Mouse (Mus musculus) heart, postnatal 0 days (tissue): ENCODE results near the gene Slc6a19. TPM values are rescaled to one million over a fixed set of nuclear protein-coding genes. Genes with fewer than 3 reads are reported as not detected.

Experiments used
- ATAC-seq: fragments of 200-750 bp; cut with Nextera tagmentation; 2 replicates; pipeline ENCODE4 v1.8.0; 2017; ENCODE audit warnings: low read depth, moderate number of reproducible peaks, moderate library complexity; ENCODE audit not compliant: insufficient read depth
- DNase-seq: peaks from one replicate; pipeline ENCODE4 v3.0.0-alpha.2; 2016; ENCODE audit warnings: low spot score
- H3K27ac ChIP-seq: fragments of 300-500 bp; sonication (generic); 2 replicates; pipeline ENCODE4 v1.5.1; 2014; ENCODE audit warnings: low read depth, mild to moderate bottlenecking
- H3K27me3 ChIP-seq: fragments of 300-500 bp; sonication (generic); 2 replicates; pipeline ENCODE4 v1.6.1; 2014; ENCODE audit warnings: low read length, mixed read lengths; ENCODE audit not compliant: control insufficient read depth, insufficient read depth
- H3K36me3 ChIP-seq: fragments of 300-500 bp; sonication (generic); replicated peaks from 2 replicates; pipeline ENCODE4 v1.6.1; 2014; ENCODE audit warnings: low read length, mixed read lengths; ENCODE audit not compliant: control insufficient read depth, insufficient read depth
- H3K4me1 ChIP-seq: fragments of 300-500 bp; sonication (generic); 2 replicates; pipeline ENCODE4 v1.6.1; 2014; ENCODE audit warnings: antibody characterized with exemption; ENCODE audit not compliant: control insufficient read depth, insufficient read depth
- H3K4me2 ChIP-seq: fragments of 300-500 bp; sonication (generic); 2 replicates; pipeline ENCODE4 v1.6.1; 2014; ENCODE audit warnings: low read depth, mild to moderate bottlenecking, low read length, moderate library complexity
- H3K4me3 ChIP-seq: fragments of 300-500 bp; sonication (generic); 2 replicates; pipeline ENCODE4 v1.5.1; 2014; ENCODE audit warnings: low read depth, low read length
- H3K9ac ChIP-seq: fragments of 300-500 bp; sonication (generic); replicated peaks from 2 replicates; pipeline ENCODE4 v1.6.1; 2014; ENCODE audit warnings: low read depth, low read length, mixed read lengths
- H3K9me3 ChIP-seq: fragments of 300-500 bp; sonication (generic); replicated peaks from 2 replicates; pipeline ENCODE4 v1.6.1; 2016; ENCODE audit warnings: low read length; ENCODE audit not compliant: control insufficient read depth
- CTCF ChIP-seq: IDR thresholded peaks from 2 replicates; pipeline ENCODE4 v1.5.1; 2016; ENCODE audit warnings: antibody characterized with exemption, control low read depth, low read depth
- EP300 ChIP-seq: IDR thresholded peaks from 2 replicates; pipeline ENCODE4 v1.6.1; 2016; ENCODE audit warnings: antibody characterized with exemption, low read depth
- WGBS: fragments of 180-500 bp; shearing (Covaris S2); extraction: QIAGEN DNeasy Blood & Tissue Kit; methylation state at CpG from one replicate; pipeline ENCODE4 v1.1.7; 2014; 5-methylcytosine and 5-hydroxymethylcytosine counted together
- polyA plus RNA-seq: library from polyadenylated mRNA; unstranded; fragments of >200 nt; fragmentation: Nextera tagmentation; extraction: Ambion mirVana; gene quantifications from 2 replicates; pipeline ENCODE4 v1.2.1, GENCODE M21; 2015
- total RNA-seq: library from RNA; depleted of rRNA; stranded (reverse); fragments of >200 nt; gene quantifications from 2 replicates; pipeline ENCODE4 v1.2.3, GENCODE M21; 2014; ENCODE audit warnings: low replicate concordance

Gene Slc6a19
- total and polyA plus RNA-seq, 2 experiments from 2014 or later, result not detected

- no peaks in the 10 kb centered on the region for H3K36me3 ChIP-seq
- no peak for TF ChIP-seq CTCF
- no peak for TF ChIP-seq EP300
- no peak overlapping the region for H3K4me2 ChIP-seq
- H3K4me3 ChIP-seq, result no peak overlapping the region
- 61% methylated on average over 2 of the region's 2 CpGs for WGBS
- H3K9me3 ChIP-seq, result no peaks in the 10 kb centered on the region
- H3K4me1 ChIP-seq, result no peaks in the 10 kb centered on the region
- DNase-seq, result no peak
- no peaks in the 10 kb centered on the region for H3K27me3 ChIP-seq
- no peak for ATAC-seq
- H3K27ac ChIP-seq, result no peak overlapping the region
- H3K9ac ChIP-seq, result no peak overlapping the region
These were observed 25.4 kb downstream of the Slc6a19 start for GRCm38 (mm10) chr13:73679311-73679710.

- Histone ChIP-seq H3K9me3 (no peaks in the 10 kb centered on the region), H3K27me3 (no peaks in the 10 kb centered on the region), H3K4me1 (no peaks in the 10 kb centered on the region), H3K9ac (no peak within 1 kb of the TSS), H3K27ac (no peak within 1 kb of the TSS), H3K4me2 (no peak within 1 kb of the TSS), H3K36me3 (no peaks in the 10 kb centered on the region), H3K4me3 (no peak within 1 kb of the TSS)
- 76% methylated on average over 3 of the region's 3 CpGs for WGBS
- TF ChIP-seq EP300 (no peak), CTCF (no peak)
- ATAC-seq (no peak), DNase-seq (no peak)
These were observed 26.8 kb downstream of the Slc6a19 start, which contains the start of gene Slc6a18 for GRCm38 (mm10) chr13:73677853-73678252. Gene Slc6a18 (minus strand): TSS chr13:73678023.

- Histone ChIP-seq H3K36me3 (no peaks in the 10 kb centered on the region), H3K4me1 (no peaks in the 10 kb centered on the region), H3K4me3 (no peak overlapping the region), H3K9ac (no peak overlapping the region), H3K4me2 (no peak overlapping the region), H3K27me3 (no peaks in the 10 kb centered on the region), H3K27ac (no peak overlapping the region), H3K9me3 (no peaks in the 10 kb centered on the region)
- no peak for ATAC-seq
- DNase-seq, result no peak
- no peak for TF ChIP-seq CTCF
- no peak for TF ChIP-seq EP300
- WGBS, result 83% methylated on average over 7 of the region's 7 CpGs
These were observed 29.5 kb downstream of the Slc6a19 start for GRCm38 (mm10) chr13:73675161-73675560.

GRCm38 (mm10) chr13:73660163-73660695, 44.4 kb downstream of the Slc6a19 start:
- H3K27ac ChIP-seq, result no peak overlapping the region
- no peak for TF ChIP-seq CTCF
- no peak for TF ChIP-seq EP300
- no peaks in the 10 kb centered on the region for H3K4me1 ChIP-seq
- no peak overlapping the region for H3K4me2 ChIP-seq
- DNase-seq (no peak), ATAC-seq (no peak)
- H3K27me3 ChIP-seq, result peaks cover 3% of the 10 kb centered on the region; the same call in 1 of the 2 replicates
- no peak overlapping the region for H3K9ac ChIP-seq
- no peaks in the 10 kb centered on the region for H3K9me3 ChIP-seq
- no peaks in the 10 kb centered on the region for H3K36me3 ChIP-seq
- no peak overlapping the region for H3K4me3 ChIP-seq
- WGBS, result 85% methylated on average over 2 of the region's 2 CpGs

DNA sequence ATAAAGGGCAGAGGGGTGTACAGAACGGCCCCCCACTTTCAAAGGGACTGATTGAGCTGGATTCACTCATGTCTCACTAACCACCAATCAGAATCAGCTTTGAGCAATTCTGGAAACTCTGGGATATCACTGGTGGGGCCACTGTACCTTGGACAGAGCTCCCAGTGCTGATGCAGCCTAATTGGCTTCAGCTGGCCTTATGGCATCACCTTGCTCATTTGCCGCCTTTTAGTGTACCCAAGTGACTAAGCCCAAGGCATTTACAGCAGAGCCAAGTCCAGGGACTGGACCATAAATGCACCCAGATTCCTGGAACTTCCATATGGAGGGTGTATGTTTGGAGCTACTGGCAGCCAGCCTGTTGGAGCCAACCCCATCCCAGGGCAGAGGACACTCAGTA, 45.7 kb downstream of the Slc6a19 start:
- WGBS, result 41% methylated on average over 2 of the region's 2 CpGs
- DNase-seq, result no peak
- H3K4me3 ChIP-seq, result no peak overlapping the region
- TF ChIP-seq CTCF, result no peak
- no peak for TF ChIP-seq EP300
- no peak overlapping the region for H3K27ac ChIP-seq
- peaks cover 3% of the 10 kb centered on the region; the same call in 1 of the 2 replicates for H3K27me3 ChIP-seq
- H3K9ac ChIP-seq, result no peak overlapping the region
- H3K36me3 ChIP-seq, result no peaks in the 10 kb centered on the region
- H3K4me2 ChIP-seq, result no peak overlapping the region
- no peak for ATAC-seq
- H3K4me1 ChIP-seq, result no peaks in the 10 kb centered on the region
- H3K9me3 ChIP-seq, result no peaks in the 10 kb centered on the region

GRCm38 (mm10) chr13:73654976-73655375, 49.7 kb downstream of the Slc6a19 start:
- no peak for DNase-seq
- no peak overlapping the region for H3K4me2 ChIP-seq
- H3K9me3 ChIP-seq, result no peaks in the 10 kb centered on the region
- H3K27me3 ChIP-seq, result peaks cover 3% of the 10 kb centered on the region; the same call in 1 of the 2 replicates
- no peak overlapping the region for H3K27ac ChIP-seq
- no peak for ATAC-seq
- no peaks in the 10 kb centered on the region for H3K36me3 ChIP-seq
- TF ChIP-seq CTCF (no peak), EP300 (no peak)
- WGBS, result 64% methylated on average over 3 of the region's 3 CpGs
- no peaks in the 10 kb centered on the region for H3K4me1 ChIP-seq
- H3K4me3 ChIP-seq, result no peak overlapping the region
- H3K9ac ChIP-seq, result no peak overlapping the region
